8 mouse cellular contexts compared by ENCODE assay signal in genomic region chr19:6497803-6498202, GRCm38 (mm10). TPM values are rescaled to one million over a fixed set of nuclear protein-coding genes. Genes with fewer than 3 reads are reported as not detected.
DNase-seq lines count a peak whose midpoint lies in the region; ATAC-seq lines count a peak whose summit lies in the region.

No protein-coding gene starts in this region.

- ATAC-seq in embryonic facial prominence, embryonic 13.5 days (ENCODE audit: insufficient number of reproducible peaks, insufficient read depth, low FRiP score, low TSS enrichment, low read depth) = no peak
- ATAC-seq in hindbrain, embryonic 16.5 days = peak; percentile 18
- peak; percentile 27 for ATAC-seq in midbrain, embryonic 16.5 days

- H3K4me1 ChIP-seq in embryonic facial prominence, embryonic 13.5 days = peaks cover 25% of the 10 kb centered on the region
- H3K4me1 ChIP-seq in hindbrain, embryonic 16.5 days (ENCODE audit: control insufficient read depth, insufficient read depth, low read depth, low read length) = peaks cover 49% of the 10 kb centered on the region
- peaks cover 40% of the 10 kb centered on the region for H3K4me1 ChIP-seq in midbrain, embryonic 16.5 days (ENCODE audit: control insufficient read depth, insufficient read depth, low read length)

- peak overlapping the region; percentile 96 for H3K4me2 ChIP-seq in embryonic facial prominence, embryonic 13.5 days
- H3K4me2 ChIP-seq in hindbrain, embryonic 16.5 days (ENCODE audit: low read length) = peak overlapping the region; percentile 91
- peak overlapping the region; percentile 91 for H3K4me2 ChIP-seq in midbrain, embryonic 16.5 days (ENCODE audit: low read length)

- WGBS in embryonic facial prominence, embryonic 13.5 days = under 1% methylated on average over 33 of the region's 39 CpGs
- under 1% methylated on average over 39 of the region's 39 CpGs for WGBS in hindbrain, embryonic 16.5 days
- WGBS in midbrain, embryonic 16.5 days = 1% methylated on average over 22 of the region's 39 CpGs

- H3K9me3 ChIP-seq in embryonic facial prominence, embryonic 13.5 days = no peaks in the 10 kb centered on the region
- H3K9me3 ChIP-seq in hindbrain, embryonic 16.5 days (ENCODE audit: control insufficient read depth, low read length) = no peaks in the 10 kb centered on the region
- H3K9me3 ChIP-seq in midbrain, embryonic 16.5 days (replicated peaks; ENCODE audit: control insufficient read depth, low read length, poor library complexity, severe bottlenecking) = no peaks in the 10 kb centered on the region

- no peak overlapping the region for H3K27ac ChIP-seq in embryonic facial prominence, embryonic 13.5 days
- peak overlapping the region; percentile 97 for H3K27ac ChIP-seq in hindbrain, embryonic 16.5 days (ENCODE audit: low read depth, low read length)
- H3K27ac ChIP-seq in midbrain, embryonic 16.5 days (ENCODE audit: low read length) = peak overlapping the region; percentile 97

- H3K36me3 ChIP-seq in embryonic facial prominence, embryonic 13.5 days = no peaks in the 10 kb centered on the region
- no peaks in the 10 kb centered on the region for H3K36me3 ChIP-seq in hindbrain, embryonic 16.5 days (ENCODE audit: control insufficient read depth, insufficient read depth, low read length)
- no peaks in the 10 kb centered on the region; the same call in 1 of the 2 replicates for H3K36me3 ChIP-seq in midbrain, embryonic 16.5 days (ENCODE audit: control insufficient read depth, insufficient read depth, low read length)

- H3K4me3 ChIP-seq in embryonic facial prominence, embryonic 13.5 days = peak overlapping the region; percentile 55
- H3K4me3 ChIP-seq in hindbrain, embryonic 16.5 days (ENCODE audit: low read length) = peak overlapping the region; percentile 88
- peak overlapping the region; percentile 91 for H3K4me3 ChIP-seq in midbrain, embryonic 16.5 days (ENCODE audit: low read depth, low read length)

- DNase-seq in layer of hippocampus, postnatal 10 days (ENCODE audit: low spot score in 2 of 2) = peak; percentile 50 to 61
- no peak for DNase-seq in layer of hippocampus, adult 9-10 months (ENCODE audit: low spot score)
- DNase-seq in gastrocnemius, postnatal 4 days (ENCODE audit: low spot score in 2 of 2) = no peak
- no peak for DNase-seq in thymus, postnatal 14 days
- no peak for DNase-seq in thymus, postnatal 25 days

- H3K27me3 ChIP-seq in embryonic facial prominence, embryonic 13.5 days = peaks cover 94% of the 10 kb centered on the region
- no peaks in the 10 kb centered on the region for H3K27me3 ChIP-seq in hindbrain, embryonic 16.5 days (replicated peaks; ENCODE audit: control insufficient read depth, insufficient read depth, low read length)
- no peaks in the 10 kb centered on the region for H3K27me3 ChIP-seq in midbrain, embryonic 16.5 days (ENCODE audit: control insufficient read depth, insufficient read depth, low read depth, low read length)

- H3K9ac ChIP-seq in embryonic facial prominence, embryonic 13.5 days = peak overlapping the region; percentile 71
- peak overlapping the region; percentile 99 for H3K9ac ChIP-seq in hindbrain, embryonic 16.5 days (ENCODE audit: low read depth, low read length)
- peak overlapping the region; percentile 99 for H3K9ac ChIP-seq in midbrain, embryonic 16.5 days (ENCODE audit: low read depth, low read length)

RNA-seq across cellular contexts. Expression of gene Slc22a12, which starts 45.0 kb away (rescaled TPM):
- total RNA-seq in layer of hippocampus, postnatal 10 days (2021) = 1 to 10 TPM in 1 of 2 experiments, under 1 TPM in 1; 0.71 to 1.3 TPM
- not detected in 2 replicates for polyA plus RNA-seq in embryonic facial prominence, embryonic 13.5 days (2015; fragmentation: Nextera tagmentation; extraction: Ambion mirVana)
- 0.14 TPM in 1 of 2 replicates, not detected in the other for polyA plus RNA-seq in hindbrain, embryonic 16.5 days (2015; fragmentation: Nextera tagmentation; extraction: Ambion mirVana)
- polyA plus RNA-seq in midbrain, embryonic 16.5 days (2015; fragmentation: Nextera tagmentation; extraction: Ambion mirVana) = 0.11 TPM in 1 of 2 replicates, not detected in the other
- not detected for total RNA-seq in gastrocnemius, postnatal 4 days (2021)

Comparison
In these comparisons a context has a peak if more than half of its experiments do, and no peak if none do; other contexts are left out.
1. DNase-seq: peak in layer of hippocampus, postnatal 10 days (2 of 2); none in layer of hippocampus, adult 9-10 months (single experiment), gastrocnemius, postnatal 4 days (0 of 2), thymus, postnatal 14 days (single experiment) and thymus, postnatal 25 days (single experiment).
2. Peak in every context shown above with its lines, with median percentiles within 50 percentile points of each other: H3K4me2 ChIP-seq, H3K4me3 ChIP-seq and H3K9ac ChIP-seq.